Mouse (Mus musculus): Measurements from ENCODE around the gene Pou5f1. TPM values are rescaled to one million over a fixed set of nuclear protein-coding genes. Genes with fewer than 3 reads are reported as not detected.
"Not testable (repeated sequence)": the region's sequence is repeated elsewhere in the genome, so short reads cannot be mapped to it uniquely, and the experiment has no call there.

The Pou5f1 gene
- polyA plus RNA-seq, 1 experiment: 0.05 TPM

DNA sequence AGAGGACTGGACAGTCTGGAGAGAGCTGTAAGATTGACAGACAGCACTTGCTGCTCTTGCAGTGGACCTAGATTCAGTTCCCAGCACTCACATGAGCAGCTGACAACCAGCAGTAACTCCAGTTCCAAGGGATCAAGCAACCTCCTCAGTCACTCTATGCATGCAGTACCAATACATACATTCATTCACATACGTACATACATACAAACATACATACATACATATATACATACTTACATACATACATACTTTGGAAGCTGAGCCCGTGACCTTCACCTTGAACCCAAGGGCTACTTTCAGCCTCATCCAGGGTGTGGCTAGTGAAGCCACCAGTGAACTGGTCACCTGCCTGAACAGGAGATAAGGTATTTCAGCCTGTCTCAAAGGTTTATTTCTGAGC, 17.8 kb upstream of the Pou5f1 start:
- no peaks in the 10 kb centered on the region for H3K4me1 ChIP-seq (ENCODE audit: control insufficient read depth)
- TF ChIP-seq GATA1 (IDR thresholded peaks at IDR 0.05; ENCODE audit: low read length) (no peak), TAL1 (IDR thresholded peaks at IDR 0.05; ENCODE audit: low read length) (no peak)
- no peaks in the 10 kb centered on the region; the same call in 1 of the 2 replicates for H3K27me3 ChIP-seq (ENCODE audit: control insufficient read depth)
- H3K4me3 ChIP-seq (replicated peaks): no peak overlapping the region
- H3K9me3 ChIP-seq (ENCODE audit: control insufficient read depth, low read length): no peaks in the 10 kb centered on the region
- H3K36me3 ChIP-seq (ENCODE audit: control insufficient read depth): no peaks in the 10 kb centered on the region

DNA sequence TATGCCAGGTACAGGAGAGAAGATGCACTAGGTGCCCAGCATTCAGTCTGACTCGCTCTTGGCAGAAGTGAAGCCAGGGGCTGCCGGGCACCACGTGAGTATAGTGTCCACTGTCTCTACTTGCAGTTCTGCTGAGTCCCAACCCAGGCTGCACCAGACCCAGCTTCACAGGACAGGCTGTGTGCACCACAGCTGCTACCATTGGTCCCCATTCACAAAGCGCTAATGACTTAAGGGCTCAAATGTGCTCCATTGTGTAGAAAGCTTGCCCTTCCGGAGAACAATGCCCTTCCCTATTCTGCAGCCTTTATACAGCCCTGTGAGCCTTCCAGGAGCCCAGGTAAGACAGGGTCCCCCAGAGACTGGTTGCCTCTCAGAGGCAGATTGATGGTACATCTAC, 15.5 kb upstream of the Pou5f1 start:
- TF ChIP-seq TAL1 (IDR thresholded peaks at IDR 0.05; ENCODE audit: low read length): no peak
- no peak for TF ChIP-seq GATA1 (IDR thresholded peaks at IDR 0.05; ENCODE audit: low read length)
- Histone ChIP-seq H3K4me3 (replicated peaks) (no peak overlapping the region), H3K9me3 (ENCODE audit: control insufficient read depth, low read length) (no peaks in the 10 kb centered on the region), H3K4me1 (ENCODE audit: control insufficient read depth) (no peaks in the 10 kb centered on the region), H3K36me3 (ENCODE audit: control insufficient read depth) (no peaks in the 10 kb centered on the region), H3K27me3 (ENCODE audit: control insufficient read depth) (no peaks in the 10 kb centered on the region; the same call in 1 of the 2 replicates)

- no peaks in the 10 kb centered on the region for H3K27me3 ChIP-seq (ENCODE audit: control insufficient read depth)
- no peaks in the 10 kb centered on the region for H3K4me1 ChIP-seq (ENCODE audit: control insufficient read depth)
- H3K4me3 ChIP-seq (replicated peaks): no peak overlapping the region
- H3K36me3 ChIP-seq (ENCODE audit: control insufficient read depth): no peaks in the 10 kb centered on the region
- no peaks in the 10 kb centered on the region for H3K9me3 ChIP-seq (ENCODE audit: control insufficient read depth, low read length)
- TF ChIP-seq GATA1 (IDR thresholded peaks at IDR 0.05; ENCODE audit: low read length): no peak
- TF ChIP-seq TAL1 (IDR thresholded peaks at IDR 0.05; ENCODE audit: low read length): no peak
Measured at GRCm38 (mm10) chr17:35497124-35497523, 8.7 kb upstream of the Pou5f1 start.

GRCm38 (mm10) chr17:35502226-35502625, 3.6 kb upstream of the Pou5f1 start:
- Histone ChIP-seq H3K36me3 (ENCODE audit: control insufficient read depth) (no peaks in the 10 kb centered on the region), H3K4me1 (ENCODE audit: control insufficient read depth) (no peaks in the 10 kb centered on the region), H3K27me3 (ENCODE audit: control insufficient read depth) (peaks cover 23% of the 10 kb centered on the region), H3K9me3 (ENCODE audit: control insufficient read depth, low read length) (no peaks in the 10 kb centered on the region), H3K4me3 (replicated peaks) (no peak overlapping the region)
- TF ChIP-seq GATA1 (IDR thresholded peaks at IDR 0.05; ENCODE audit: low read length) (no peak), TAL1 (IDR thresholded peaks at IDR 0.05; ENCODE audit: low read length) (no peak)

DNA sequence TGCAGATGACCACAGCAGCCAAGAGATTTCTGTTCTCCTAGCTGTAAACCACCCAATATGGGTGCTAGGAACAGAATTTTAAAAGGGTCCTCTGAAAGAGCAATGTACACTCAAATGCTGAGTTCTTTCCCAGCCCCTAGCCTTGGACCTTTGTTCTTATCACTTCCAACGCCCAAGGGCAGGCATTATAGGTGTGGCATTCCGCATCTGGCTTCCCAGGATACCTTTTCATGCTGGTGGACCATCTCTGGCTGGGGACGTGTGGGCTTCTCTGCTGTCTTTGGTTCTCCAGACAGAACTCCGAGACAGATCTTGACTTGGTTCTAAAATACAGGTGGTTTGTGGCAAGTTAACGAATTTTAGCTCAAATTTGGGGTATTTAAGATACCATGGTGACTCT, 3.1 kb upstream of the Pou5f1 start:
- peaks cover 29% of the 10 kb centered on the region for H3K27me3 ChIP-seq (ENCODE audit: control insufficient read depth)
- H3K9me3 ChIP-seq (ENCODE audit: control insufficient read depth, low read length): no peaks in the 10 kb centered on the region
- no peak overlapping the region for H3K4me3 ChIP-seq (replicated peaks)
- no peaks in the 10 kb centered on the region for H3K36me3 ChIP-seq (ENCODE audit: control insufficient read depth)
- TF ChIP-seq TAL1 (IDR thresholded peaks at IDR 0.05; ENCODE audit: low read length): no peak
- no peak for TF ChIP-seq GATA1 (IDR thresholded peaks at IDR 0.05; ENCODE audit: low read length)
- no peaks in the 10 kb centered on the region for H3K4me1 ChIP-seq (ENCODE audit: control insufficient read depth)

DNA sequence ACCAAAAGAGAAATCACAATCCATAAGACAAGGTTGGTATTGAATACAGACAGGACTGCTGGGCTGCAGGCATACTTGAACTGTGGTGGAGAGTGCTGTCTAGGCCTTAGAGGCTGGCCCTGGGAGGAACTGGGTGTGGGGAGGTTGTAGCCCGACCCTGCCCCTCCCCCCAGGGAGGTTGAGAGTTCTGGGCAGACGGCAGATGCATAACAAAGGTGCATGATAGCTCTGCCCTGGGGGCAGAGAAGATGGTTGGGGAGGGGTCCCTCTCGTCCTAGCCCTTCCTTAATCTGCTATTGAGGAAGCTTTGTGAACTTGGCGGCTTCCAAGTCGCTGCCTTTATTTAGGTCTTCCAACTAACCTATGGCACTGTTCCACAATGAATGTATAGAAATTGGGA, 2.0 kb upstream of the Pou5f1 start:
- Histone ChIP-seq H3K4me1 (ENCODE audit: control insufficient read depth) (no peaks in the 10 kb centered on the region), H3K9me3 (ENCODE audit: control insufficient read depth, low read length) (no peaks in the 10 kb centered on the region), H3K4me3 (replicated peaks) (no peak overlapping the region), H3K27me3 (ENCODE audit: control insufficient read depth) (peaks cover 36% of the 10 kb centered on the region), H3K36me3 (ENCODE audit: control insufficient read depth) (no peaks in the 10 kb centered on the region)
- TF ChIP-seq GATA1 (IDR thresholded peaks at IDR 0.05; ENCODE audit: low read length) (no peak), TAL1 (IDR thresholded peaks at IDR 0.05; ENCODE audit: low read length) (no peak)

- Histone ChIP-seq H3K36me3 (ENCODE audit: control insufficient read depth) (no peaks in the 10 kb centered on the region), H3K27me3 (ENCODE audit: control insufficient read depth) (peaks cover 46% of the 10 kb centered on the region), H3K4me3 (replicated peaks) (no peak overlapping the region), H3K9me3 (ENCODE audit: control insufficient read depth, low read length) (no peaks in the 10 kb centered on the region), H3K4me1 (ENCODE audit: control insufficient read depth) (no peaks in the 10 kb centered on the region)
- TF ChIP-seq TAL1 (IDR thresholded peaks at IDR 0.05; ENCODE audit: low read length) (no peak), GATA1 (IDR thresholded peaks at IDR 0.05; ENCODE audit: low read length) (no peak)
Measured at GRCm38 (mm10) chr17:35504628-35505481, 963 bp upstream of the Pou5f1 start.

GRCm38 (mm10) chr17:35506881-35507280, 1.1 kb downstream of the Pou5f1 start:
- Histone ChIP-seq H3K36me3 (ENCODE audit: control insufficient read depth) (peaks cover 7% of the 10 kb centered on the region), H3K9me3 (ENCODE audit: control insufficient read depth, low read length) (no peaks in the 10 kb centered on the region), H3K27me3 (ENCODE audit: control insufficient read depth) (peaks cover 47% of the 10 kb centered on the region), H3K4me3 (replicated peaks) (no peak overlapping the region), H3K4me1 (ENCODE audit: control insufficient read depth) (no peaks in the 10 kb centered on the region)
- TF ChIP-seq TAL1 (IDR thresholded peaks at IDR 0.05; ENCODE audit: low read length): no peak
- TF ChIP-seq GATA1 (IDR thresholded peaks at IDR 0.05; ENCODE audit: low read length): no peak

DNA sequence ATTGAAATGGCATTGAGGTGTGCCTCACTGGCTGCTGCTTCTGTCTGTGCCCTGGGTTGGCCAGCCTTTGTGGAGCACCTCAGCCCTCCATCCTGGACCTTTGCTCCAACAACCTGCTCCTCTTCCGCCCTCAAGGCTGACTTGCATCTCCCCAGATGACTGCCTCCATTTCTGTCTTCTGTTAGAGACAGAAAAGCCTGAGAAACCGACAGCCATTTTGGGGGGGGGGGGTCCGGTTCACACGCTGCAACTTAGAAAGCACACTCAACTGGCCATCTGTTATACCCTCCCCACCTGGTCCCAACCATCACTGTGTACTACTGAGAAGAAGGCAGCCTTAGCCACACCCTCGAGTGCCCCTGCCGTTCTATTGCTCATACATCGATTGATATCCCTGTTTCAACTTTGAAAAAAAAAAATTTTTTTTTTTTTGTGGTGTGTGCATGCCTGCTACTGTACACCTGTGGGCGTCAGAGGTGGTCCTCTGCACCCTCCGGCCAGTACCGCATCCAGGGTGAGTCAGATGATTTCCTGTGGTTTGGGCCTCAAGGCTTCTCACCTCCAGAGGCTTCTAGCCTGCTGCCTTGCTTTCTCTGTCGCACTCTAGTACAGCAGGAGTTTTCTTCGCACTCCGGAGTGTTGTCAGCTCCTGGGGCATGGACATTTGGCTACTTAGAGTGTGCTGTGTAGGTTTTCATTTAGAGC, 1.9 kb downstream of the Pou5f1 start:
- H3K27me3 ChIP-seq (ENCODE audit: control insufficient read depth): peaks cover 47% of the 10 kb centered on the region
- TF ChIP-seq TAL1 (IDR thresholded peaks at IDR 0.05; ENCODE audit: low read length) (no peak), GATA1 (IDR thresholded peaks at IDR 0.05; ENCODE audit: low read length) (no peak)
- peaks cover 14% of the 10 kb centered on the region for H3K36me3 ChIP-seq (ENCODE audit: control insufficient read depth)
- no peaks in the 10 kb centered on the region for H3K4me1 ChIP-seq (ENCODE audit: control insufficient read depth)
- no peak overlapping the region for H3K4me3 ChIP-seq (replicated peaks)
- no peaks in the 10 kb centered on the region for H3K9me3 ChIP-seq (ENCODE audit: control insufficient read depth, low read length)

GRCm38 (mm10) chr17:35508279-35508678, 2.5 kb downstream of the Pou5f1 start:
- H3K9me3 ChIP-seq (ENCODE audit: control insufficient read depth, low read length); H3K4me1 ChIP-seq (ENCODE audit: control insufficient read depth); H3K4me3 ChIP-seq (replicated peaks): not testable (repeated sequence)
- Histone ChIP-seq H3K27me3 (ENCODE audit: control insufficient read depth) (peaks cover 47% of the 10 kb centered on the region), H3K36me3 (ENCODE audit: control insufficient read depth) (peaks cover 20% of the 10 kb centered on the region)

Data from erythroblast, embryonic 14.5 days (primary cell).